Mouse (Mus musculus) thymus, postnatal 25 days (tissue): ENCODE results near the gene Erv3.
"Not testable (repeated sequence)": the region's sequence is repeated elsewhere in the genome, so short reads cannot be mapped to it uniquely, and the experiment has no call there.

Experiments used
- DNase-seq: peaks from one replicate; pipeline ENCODE4 v3.0.0; 2022

Gene Erv3

GRCm38 (mm10) chr2:131863472-131863871 is 3.9 kb upstream of the Erv3 start:
- no peak for DNase-seq

DNA sequence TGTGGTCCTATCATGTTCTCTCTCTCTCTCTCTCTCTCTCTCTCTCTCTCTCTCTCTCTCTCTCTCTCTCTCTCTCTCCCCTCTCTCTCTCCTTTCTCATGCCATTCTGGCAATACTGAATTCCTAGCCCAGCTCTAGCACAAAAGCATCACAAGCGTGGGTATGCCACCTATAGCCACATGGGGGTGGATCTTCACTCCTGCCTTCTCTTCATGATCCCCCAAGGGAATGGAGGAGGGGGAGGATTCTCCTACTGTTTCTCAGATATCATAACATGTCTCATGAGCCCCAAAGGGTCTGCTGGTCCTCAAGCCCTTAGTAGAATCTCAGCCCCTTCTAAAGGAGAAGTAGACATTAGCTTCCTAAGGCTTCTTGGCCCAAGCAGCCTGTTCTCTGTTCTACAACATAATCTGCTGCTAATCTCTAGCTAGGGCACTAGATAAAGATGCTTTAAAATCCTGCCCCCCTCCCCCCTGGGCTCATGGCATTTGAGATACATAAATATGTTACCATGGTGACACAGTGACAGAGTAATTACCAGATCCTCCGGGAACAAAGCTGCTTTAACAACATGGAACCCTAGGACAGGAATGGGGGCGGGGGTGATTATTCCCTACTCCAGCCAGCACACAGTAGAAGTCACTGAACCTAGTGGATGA is 3.2 kb upstream of the Erv3 start:
- DNase-seq, result no peak

- DNase-seq, result no peak
These were observed 1.7 kb downstream of the Erv3 start for GRCm38 (mm10) chr2:131857838-131858237.

- no peak for DNase-seq
These were observed 5.8 kb downstream of the Erv3 start for GRCm38 (mm10) chr2:131853719-131854118.

DNA sequence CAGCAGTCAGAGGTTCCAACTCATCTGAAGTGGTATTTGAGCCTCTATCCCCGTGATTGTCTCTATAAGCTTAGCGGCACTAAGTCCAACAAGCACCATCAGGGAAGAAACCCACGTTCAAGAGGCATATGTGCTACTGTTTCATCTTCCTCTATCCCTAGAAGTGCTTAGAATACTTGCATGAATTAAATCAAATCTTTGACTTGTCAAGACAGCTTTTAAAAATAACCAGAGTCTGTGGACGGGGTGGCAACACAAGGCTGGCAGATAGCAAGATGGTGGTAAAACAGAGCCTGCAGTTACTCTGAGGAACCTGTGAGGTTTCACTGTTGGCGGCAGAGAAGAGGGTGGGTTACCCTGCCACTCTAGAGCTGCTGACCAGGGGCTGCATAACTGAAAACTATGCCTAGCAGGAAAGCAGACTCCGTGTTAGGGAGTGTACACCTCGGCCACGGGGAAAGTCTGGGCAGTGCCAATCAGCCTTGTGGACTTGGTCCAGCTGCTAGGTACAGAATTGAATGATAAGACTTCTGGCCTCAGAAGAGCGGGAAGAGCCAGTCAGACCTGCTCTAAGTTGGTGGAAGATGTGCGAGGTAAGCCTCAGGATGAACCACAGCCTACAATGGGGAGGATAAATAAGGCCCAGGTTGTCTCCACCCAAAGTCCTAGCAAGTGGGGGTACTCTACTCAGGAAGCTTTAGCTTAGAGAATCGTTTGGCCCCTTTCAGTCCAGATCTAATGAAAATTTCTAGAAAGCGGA is 8.0 kb downstream of the Erv3 start:
- no peak for DNase-seq

DNA sequence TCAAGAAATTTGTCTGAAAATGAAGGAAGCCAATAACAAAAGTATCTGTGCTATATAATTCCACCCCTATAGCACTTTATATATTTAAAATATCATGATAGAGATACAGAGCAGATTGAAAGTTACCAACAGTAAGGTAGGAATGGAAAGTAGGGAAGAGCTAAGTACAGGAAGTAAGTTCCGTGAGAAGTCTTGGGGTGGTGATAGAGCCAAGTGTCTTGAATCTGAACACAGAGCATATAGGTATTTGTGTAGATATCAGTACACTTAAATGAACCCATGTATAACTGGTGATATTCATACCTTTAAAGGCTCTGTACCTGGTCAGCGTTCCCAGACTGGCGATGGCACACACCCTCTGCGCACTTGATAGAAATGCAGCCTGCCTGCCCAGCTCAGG is 9.5 kb downstream of the Erv3 start:
- no peak for DNase-seq

GRCm38 (mm10) chr2:131847501-131848359 is 11.8 kb downstream of the Erv3 start:
- peak; percentile 63 for DNase-seq

- DNase-seq, result no peak
These were observed 12.7 kb downstream of the Erv3 start for GRCm38 (mm10) chr2:131846811-131847210.

DNA sequence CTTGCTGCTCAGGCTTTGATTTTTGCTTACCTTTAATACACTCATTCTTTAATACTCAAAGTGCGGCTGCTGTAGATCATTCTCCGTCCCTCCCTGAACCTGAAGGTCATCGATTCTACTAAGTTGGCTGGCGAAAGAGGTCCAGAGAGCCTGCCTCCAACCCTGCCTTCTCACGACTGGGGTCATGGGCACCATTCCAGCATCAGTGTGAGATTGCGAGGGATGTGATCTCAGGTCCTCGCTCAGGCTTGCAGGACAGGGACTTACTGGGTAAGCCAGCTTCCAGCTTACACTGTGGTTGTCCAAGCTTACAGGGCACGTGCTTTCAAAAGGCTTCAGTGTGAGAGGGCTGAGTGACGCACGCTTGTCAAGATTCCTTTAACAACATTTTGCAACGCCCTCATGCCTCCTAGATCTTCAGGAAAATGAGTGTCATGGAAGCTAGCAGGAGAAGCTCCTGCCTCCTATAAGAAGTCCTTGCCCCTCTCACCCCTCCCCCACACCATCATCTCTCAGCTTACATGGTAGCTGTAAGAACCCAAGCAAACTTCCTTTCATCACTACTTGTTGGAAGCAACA is 13.3 kb downstream of the Erv3 start:
- no peak for DNase-seq

GRCm38 (mm10) chr2:131845671-131846070 is 13.9 kb downstream of the Erv3 start:
- DNase-seq, result no peak

GRCm38 (mm10) chr2:131842568-131842967 is 17.0 kb downstream of the Erv3 start:
- no peak for DNase-seq

DNA sequence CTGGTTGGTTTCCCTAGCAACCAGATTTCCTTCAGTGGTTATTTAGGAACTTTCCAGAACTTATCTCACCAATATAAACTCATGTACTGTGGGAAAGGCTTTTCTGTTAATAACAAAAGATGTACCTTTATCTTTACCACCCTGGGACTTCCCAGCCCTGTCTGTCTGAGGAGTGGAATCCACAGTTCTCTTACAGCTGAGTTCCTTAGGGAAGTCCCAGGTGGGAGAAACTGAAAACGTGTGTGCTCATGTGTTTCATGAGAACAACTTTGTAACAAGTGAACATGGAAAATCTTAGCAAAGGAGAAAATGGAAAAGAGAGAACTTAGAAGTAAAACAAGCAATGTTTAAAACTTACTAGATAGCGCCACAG is 18.2 kb downstream of the Erv3 start:
- no peak for DNase-seq

DNA sequence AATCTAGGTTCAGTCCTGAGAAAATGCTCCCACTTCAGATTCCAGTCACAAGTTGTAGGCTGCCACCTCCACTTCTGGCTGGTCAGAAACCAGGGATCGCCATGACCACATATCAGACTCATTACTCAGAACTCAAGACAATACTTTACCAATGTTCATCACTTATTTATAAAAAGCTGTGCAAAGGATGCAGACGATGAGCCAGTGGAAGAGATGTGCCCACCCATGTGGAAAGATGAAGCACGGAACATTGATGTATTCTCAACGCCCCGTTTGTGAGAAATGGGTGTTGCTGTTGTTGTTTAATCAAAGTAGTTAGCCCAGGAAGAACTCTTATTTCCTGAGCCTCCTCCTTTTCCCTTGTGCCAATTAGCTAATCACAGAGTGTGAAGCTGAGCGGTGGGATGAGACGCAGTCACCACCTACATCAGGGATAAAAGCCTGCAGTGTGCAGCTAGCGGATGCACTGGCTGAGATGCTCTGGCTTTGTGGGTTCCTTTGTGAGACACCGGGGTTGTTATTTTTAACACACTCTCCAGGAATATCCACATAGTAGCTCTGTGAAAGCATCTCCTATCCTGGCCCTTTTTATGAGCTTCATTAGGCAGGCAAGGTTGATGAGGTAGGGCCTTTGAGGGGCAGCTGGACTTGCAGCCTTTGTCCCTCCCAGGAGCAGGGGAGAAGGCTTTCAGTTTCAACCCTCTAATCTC is 18.8 kb downstream of the Erv3 start:
- DNase-seq, result no peak

- DNase-seq, result no peak
These were observed 25.3 kb downstream of the Erv3 start for GRCm38 (mm10) chr2:131834296-131834695.

DNA sequence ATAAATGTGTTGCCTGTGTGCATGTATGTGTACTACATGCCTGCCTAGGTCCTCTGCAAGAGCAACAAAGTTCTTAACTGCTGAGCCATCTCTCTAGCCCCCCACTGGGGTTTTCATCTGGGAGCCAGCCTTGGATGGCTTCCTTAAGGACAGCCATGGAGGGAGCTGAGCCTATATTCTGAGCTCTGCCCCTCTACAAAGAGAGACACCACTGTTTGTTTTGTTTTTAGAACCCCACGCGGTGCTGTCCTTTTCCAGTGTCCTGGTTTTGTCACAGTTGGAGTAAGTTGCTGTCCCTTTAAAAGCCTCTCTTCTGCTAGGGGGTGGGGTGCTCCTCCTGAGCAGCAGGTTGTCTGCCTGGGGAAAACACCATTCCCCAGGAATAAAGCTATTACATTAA is 27.7 kb downstream of the Erv3 start:
- no peak for DNase-seq

GRCm38 (mm10) chr2:131830945-131831344 is 28.6 kb downstream of the Erv3 start:
- DNase-seq, result not testable (repeated sequence)

- DNase-seq, result peak; percentile 56
These were observed 31.3 kb downstream of the Erv3 start for GRCm38 (mm10) chr2:131827999-131828975.

DNA sequence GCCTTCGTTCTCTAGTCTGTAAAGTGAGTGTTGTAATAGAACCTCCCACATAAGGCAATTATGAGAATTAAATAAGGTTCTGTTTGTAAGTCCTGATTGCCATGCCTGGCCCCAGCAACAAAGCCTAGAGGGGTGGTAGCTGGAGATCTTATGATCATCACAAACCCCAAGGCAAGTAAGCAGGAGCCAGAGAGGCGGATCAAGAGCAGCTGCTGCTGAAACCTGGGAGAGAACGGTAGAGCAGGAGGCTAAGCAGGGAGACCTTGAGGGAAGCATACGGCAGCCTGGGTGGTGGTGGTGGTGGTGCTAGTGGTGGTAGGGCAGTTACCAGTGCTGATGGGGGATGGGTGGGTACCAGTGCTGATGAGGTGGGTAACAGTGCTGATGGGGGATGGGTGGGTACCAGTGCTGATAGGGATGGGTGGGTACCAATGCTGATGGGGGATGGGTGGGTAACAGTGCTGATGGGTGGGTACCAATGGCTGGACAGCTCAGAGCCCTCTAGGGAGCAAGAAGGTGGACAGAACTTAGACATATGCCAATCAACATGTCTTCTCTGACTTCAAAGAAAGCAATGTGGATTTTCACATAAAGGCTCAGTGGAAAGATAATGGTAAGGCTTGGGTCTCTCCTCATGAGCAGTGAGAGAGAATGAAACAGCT is 32.4 kb downstream of the Erv3 start:
- DNase-seq, result no peak

GRCm38 (mm10) chr2:131825498-131825897 is 34.0 kb downstream of the Erv3 start:
- DNase-seq, result no peak

DNA sequence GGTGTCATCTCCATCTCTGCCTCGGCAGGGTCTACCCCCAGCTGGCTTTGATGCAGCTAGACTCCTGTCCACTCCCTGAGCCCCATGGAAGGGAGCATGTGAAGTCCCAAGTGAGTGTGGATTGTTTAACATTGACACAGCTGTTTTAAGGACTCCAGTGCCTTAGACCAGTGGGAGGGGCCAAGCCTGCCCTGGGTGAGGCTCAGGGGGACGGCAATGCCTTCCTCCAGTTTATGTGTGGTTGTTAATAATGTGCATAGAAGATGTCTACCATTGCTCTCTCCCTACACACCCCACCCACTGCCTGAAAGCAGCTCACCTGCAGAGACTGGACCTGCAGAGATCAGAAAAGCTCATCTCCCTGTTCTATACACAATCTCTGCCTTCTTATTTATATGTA is 35.6 kb downstream of the Erv3 start:
- no peak for DNase-seq

GRCm38 (mm10) chr2:131822492-131822891 is 37.1 kb downstream of the Erv3 start:
- no peak for DNase-seq
